Mouse (Mus musculus) adrenal gland, adult 2 months (tissue): ENCODE measurements at regions not wholly inside any gene's neighbourhood (a gene's known extent, or its start where the extent isn't known, plus 50 kb on each side); places are given as distances from the start of the nearest gene placed in this dataset.
"Not testable (repeated sequence)": the region's sequence is repeated elsewhere in the genome, so short reads cannot be mapped to it uniquely, and the experiment has no call there.

Source experiments
- DNase-seq: peaks from one replicate; pipeline ENCODE4 v3.0.0; 2021

DNA sequence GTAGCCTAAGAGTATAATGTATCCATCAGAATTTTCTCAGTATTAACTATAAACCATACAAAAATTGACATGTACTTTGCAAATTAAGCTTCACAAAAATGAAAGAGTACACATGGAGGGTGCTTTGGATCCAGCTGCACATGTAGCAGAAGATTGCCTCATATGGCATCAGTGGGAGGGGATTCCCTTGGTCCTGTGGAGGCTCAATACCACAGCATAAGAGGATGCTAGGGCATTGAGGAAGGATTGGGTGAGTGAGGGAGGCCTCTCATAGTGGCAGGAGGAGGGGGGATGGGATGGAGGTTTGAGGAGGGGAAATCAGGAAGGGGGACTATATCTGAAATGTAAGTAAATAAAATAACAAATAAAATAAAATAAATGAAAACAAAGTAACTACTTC lies 301.7 kb upstream of the Cntn5 start:
- DNase-seq, result no peak

DNA sequence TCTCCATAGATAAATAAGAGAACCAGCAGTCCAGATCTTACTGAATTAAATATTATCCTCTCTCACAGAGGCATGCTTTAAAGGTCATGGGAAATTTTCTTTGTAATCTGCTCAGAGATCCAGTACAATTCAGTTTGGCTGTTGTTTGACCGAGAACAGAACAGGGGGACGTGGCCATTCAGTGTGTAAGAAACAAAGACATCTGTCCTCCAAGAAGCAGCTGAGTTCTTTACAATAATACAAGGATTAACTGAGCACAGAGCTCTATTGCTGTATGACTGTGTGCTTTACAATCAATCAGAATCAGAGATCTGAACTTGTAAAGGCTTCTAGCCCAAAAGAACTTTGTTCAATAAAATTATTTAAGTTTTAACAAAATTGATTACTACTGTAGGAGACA lies 287.6 kb upstream of the Cntn5 start:
- no peak for DNase-seq

DNA sequence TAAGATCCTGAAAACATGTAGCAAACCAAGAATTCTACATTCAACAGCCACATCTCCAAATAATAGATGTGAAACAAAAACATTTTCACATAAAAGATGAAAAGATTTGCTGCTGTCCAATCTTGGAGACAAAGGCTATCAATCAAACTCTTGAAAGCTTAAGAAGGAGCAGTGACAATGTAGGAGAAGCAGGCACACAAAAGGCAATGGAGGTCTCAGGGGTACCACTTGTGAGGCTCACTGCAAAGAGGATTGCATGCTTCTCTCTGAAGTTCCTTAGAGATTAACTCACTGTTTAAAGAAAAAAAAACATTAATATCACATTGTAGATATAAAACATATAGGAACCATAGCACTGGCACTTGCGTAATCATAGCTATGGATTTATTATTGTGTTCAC lies 241.2 kb upstream of the Cntn5 start:
- no peak for DNase-seq

DNA sequence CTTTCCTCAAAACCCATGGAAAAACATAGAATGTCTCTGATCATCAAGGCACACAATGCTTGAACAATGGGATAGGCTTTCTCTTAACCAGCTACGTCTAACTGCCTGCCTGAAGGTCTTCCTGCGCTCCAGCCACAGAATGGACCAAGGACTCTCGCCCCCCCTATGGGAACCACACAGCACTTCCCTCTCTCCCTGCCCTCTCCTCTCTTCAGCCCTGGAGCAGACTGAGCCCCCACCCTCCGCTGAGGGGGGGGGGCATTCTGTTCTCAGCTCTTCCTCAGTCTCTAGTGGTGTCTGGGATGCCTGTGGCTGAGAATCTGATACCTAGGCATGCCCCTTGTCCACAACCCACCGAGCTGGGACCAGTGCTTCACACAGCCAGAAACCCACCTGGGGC lies 222.3 kb upstream of the Cntn5 start:
- DNase-seq, result no peak

DNA sequence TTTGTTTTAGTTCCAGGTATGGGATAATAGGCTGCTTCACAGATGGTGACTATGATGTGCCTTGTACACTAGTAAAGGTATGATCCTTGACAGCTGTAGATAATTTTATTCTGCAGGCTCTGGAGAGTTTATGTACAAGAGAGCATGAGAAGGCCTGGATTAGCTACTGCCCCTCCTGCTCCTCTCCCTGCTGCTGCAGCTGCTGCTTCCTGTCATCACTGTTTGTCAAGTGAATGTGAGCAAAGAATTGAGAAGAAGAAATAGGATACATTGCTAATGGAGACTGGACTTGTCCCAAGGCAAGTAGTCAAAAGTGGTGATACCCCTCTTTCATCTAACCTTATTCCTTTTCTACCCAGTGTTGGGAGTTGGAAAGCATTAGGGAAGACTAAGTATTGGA lies 214.6 kb upstream of the Cntn5 start:
- DNase-seq, result no peak

DNA sequence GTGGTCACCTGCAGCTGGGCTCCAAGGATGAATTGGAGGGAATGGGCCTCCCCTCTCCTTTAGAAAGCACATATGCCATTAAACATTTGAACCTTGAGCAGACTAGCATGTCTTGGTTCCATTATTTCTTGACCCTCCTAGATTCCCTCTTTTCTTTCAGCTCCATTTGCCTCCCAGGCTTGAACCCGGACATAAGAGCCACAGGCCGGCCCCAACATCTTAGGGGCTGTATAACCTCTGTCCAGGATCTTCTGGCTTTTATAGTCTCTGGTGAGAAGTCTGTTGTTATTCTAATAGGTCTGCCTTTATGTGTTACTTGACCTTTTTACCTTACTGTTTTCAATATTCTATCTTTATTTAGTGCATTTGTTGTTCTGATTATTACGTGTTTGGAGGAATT lies 203.3 kb upstream of the Cntn5 start:
- DNase-seq, result not testable (repeated sequence)

DNA sequence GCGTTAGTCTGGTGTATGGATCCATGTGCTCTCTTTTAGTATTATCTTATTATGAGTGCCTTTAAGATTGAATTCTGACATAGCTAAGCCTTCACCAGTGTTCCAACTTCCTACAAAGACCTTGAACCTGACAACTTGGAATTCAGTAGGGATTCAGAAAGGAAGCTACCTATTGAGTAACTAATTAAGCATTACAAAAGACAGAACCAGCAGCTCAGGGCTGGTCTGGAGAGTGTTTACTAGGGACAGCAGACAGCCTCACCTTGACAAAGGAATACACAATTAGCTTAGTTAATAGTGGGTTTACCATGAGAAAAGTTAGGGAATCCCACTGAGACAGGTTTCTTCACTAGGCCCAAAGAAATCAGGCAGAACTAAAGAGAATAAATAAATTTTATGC lies 202.6 kb upstream of the Cntn5 start:
- DNase-seq, result not testable (repeated sequence)

DNA sequence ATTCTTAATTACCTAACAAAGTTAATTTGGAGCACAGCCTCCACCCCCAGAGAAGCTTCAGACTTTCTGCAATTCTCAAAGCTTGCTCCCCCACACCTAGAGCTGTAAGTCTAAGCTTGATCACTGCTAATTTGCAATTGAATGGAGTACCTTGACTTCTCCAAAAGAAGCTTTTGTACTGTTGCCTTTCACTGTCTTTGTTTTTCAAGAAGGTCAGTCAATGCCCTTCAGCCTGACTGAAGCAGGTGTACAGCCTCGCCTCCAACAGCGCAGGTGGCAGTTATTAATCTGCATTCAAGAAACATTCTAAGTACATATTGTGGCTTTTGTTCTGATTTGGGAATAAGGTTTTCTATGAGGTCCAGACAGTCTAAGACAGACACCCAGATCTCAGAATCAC lies 201.7 kb upstream of the Cntn5 start:
- DNase-seq, result no peak

DNA sequence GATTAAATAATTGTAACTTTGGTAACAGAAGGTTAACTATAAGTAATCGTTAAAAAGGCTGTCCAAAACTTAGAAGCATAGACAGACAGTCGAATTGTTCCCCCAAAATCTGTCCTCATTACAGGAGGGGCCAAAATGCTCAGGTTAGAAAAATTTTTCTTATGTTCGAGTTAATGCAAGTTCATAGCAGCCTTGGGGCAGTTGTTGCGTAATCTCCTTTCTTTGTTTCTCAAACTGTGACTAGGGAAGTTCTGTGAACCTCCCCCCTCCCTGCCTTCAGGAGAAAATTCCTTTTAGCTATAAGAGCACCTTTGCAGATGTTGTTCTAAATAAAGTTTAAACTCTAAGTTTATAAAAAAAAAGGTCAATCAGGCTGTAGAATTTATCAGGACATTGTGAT lies 198.9 kb upstream of the Cntn5 start:
- DNase-seq, result no peak

DNA sequence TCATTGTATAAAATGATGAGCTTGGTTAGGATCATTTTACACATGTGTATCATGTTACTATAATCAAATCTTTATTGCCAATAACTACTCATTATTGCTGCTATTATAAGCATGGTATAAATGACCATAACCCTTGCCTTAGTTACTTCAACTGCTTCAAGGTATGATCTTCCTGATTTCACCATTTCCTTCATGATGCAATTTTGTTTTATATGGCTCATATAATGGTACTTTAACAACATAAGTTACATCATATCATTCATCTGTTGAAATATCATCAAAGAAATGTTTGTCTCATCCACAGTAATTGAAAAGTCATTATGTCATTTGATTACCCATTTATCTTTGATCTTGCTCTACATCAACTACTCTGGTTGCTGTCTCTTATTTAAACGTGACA lies 188.3 kb upstream of the Cntn5 start:
- no peak for DNase-seq

DNA sequence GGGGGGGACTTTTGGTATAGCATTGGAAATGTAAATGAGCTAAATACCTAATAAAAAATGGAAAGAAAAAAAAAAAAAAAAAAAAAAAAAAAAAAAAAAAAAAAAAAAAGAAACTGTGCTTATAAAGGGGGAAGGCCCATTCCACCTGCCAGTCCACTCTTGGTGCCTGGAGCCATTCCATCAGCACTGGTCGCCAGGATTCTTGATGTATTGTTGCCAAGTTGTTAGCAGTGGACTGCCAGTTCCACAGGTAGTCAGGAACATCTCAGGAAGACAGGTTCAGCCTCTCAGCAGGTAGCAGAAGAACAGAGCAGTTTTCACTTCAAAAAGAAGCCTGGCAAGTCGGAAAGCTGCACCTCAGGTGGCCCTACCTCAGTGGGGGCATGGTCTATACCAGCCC lies 162.6 kb upstream of the Cntn5 start:
- DNase-seq, result not testable (repeated sequence)

DNA sequence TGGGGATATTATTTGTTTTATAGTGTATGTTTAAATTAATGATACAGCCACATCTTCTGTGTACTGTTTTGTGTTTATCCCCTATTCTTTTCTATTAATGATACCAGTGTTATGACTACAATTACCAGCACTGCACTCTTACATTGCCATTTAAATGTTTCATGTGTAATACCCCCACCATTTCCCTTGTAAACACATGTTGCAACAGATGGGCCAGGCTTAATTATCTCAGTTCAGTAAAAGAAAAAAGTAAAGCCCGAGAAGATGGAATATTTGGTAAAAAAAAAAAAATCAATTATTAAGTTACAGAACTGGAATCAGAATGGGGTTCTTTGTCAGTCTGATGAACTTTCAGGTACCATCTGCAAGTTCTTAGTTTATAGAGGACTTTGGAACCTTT lies 158.3 kb upstream of the Cntn5 start:
- DNase-seq, result no peak
